Mouse (Mus musculus) bone marrow macrophage, adult 2 months (primary cell): ENCODE results near the gene Plpp1. TPM values are rescaled to one million over a fixed set of nuclear protein-coding genes. Genes with fewer than 3 reads are reported as not detected.

ENCODE experiments used
- H3K27ac ChIP-seq: 2 replicates; pipeline ENCODE4 v1.5.1; 2012; ENCODE audit warnings: low read depth, low read length; ENCODE audit not compliant: insufficient read depth
- H3K4me1 ChIP-seq: 2 replicates; pipeline ENCODE4 v1.6.1; 2012; ENCODE audit warnings: low read length; ENCODE audit not compliant: control insufficient read depth, insufficient read depth
- H3K4me3 ChIP-seq: 2 replicates; pipeline ENCODE4 v1.5.1; 2012; ENCODE audit warnings: mild to moderate bottlenecking, low read length, moderate library complexity; ENCODE audit not compliant: insufficient read depth
- CTCF ChIP-seq: IDR thresholded peaks from 2 replicates; pipeline ENCODE4 v1.5.1; 2012; ENCODE audit warnings: low read depth, mild to moderate bottlenecking, low read length, moderate library complexity
- POLR2A ChIP-seq: IDR thresholded peaks from 2 replicates; pipeline ENCODE4 v1.6.1; 2012; ENCODE audit warnings: mild to moderate bottlenecking, low read depth, low read length, borderline replicate concordance
- polyA plus RNA-seq: library from polyadenylated mRNA; stranded (reverse); fragments of >200 nt; gene quantifications from 2 replicates; pipeline ENCODE4 v1.2.4, GENCODE M21; 2012; ENCODE audit not compliant: missing spikeins, insufficient read depth, insufficient read length

The Plpp1 gene
- polyA plus RNA-seq, 1 experiment, result 1.8 TPM

DNA sequence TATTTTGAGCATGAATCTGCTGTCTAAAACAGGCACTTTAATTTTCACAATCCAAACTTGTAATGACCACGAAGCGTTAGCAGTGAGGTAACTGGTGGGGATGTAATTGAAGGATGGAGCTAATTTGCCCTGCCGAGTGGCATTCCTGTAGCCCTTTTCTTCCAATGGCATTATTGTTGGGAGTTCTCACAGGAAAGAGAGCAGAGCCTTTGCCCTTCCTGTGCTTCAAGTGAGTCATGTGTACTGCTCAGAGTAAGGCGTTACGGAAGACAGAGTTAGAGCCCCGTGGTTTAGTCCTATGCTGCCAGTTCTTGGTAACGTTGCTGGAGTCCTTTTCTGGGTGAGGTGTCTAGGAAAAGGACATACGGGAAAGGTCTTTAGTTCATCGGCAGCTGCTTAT, 10.2 kb downstream of the Plpp1 start:
- H3K27ac ChIP-seq, result no peak overlapping the region
- TF ChIP-seq POLR2A (no peak), CTCF (no peak)
- no peak overlapping the region for H3K4me3 ChIP-seq
- H3K4me1 ChIP-seq, result peaks cover 18% of the 10 kb centered on the region

DNA sequence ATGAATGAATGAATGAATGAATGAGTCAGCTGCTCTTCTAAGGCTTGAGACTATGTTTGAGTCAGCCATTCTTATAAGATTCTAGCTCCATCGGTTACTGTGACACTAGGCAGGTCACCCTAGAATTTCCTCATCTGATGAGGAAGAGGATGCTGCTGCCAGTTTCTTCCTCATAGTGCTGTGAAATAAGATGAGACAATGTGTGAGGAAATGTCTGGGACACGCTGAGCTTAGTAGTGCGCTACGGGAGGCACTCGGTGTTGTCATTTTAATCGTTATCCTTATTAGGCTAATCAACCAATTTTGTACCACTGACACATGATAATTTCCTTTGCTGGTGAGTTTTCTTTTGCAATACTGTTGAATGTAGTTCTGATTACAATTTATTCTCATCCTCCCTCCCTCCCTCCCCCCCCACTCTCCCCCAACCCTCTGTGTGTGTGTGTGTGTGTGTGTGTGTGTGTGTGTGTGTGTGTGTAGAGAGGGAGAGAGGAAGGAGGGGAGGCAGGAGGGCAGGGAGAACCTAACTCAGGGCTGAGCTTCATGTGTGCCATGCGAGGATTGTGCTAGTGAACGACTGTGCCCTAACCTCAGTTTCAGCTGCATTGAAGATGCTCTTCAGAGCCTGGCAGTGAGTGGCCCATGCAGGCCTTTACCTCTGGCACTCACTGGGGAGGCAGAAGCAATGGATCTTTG, 11.3 kb downstream of the Plpp1 start:
- H3K27ac ChIP-seq, result no peak overlapping the region
- no peak for TF ChIP-seq POLR2A
- TF ChIP-seq CTCF, result no peak
- no peak overlapping the region for H3K4me3 ChIP-seq
- H3K4me1 ChIP-seq, result peaks cover 18% of the 10 kb centered on the region

GRCm38 (mm10) chr13:112815996-112816395, 15.4 kb downstream of the Plpp1 start:
- no peak for TF ChIP-seq CTCF
- TF ChIP-seq POLR2A, result no peak
- H3K4me1 ChIP-seq, result peaks cover 7% of the 10 kb centered on the region
- H3K27ac ChIP-seq, result no peak overlapping the region
- H3K4me3 ChIP-seq, result no peak overlapping the region

GRCm38 (mm10) chr13:112818125-112818524, 17.5 kb downstream of the Plpp1 start:
- Histone ChIP-seq H3K4me3 (no peak overlapping the region), H3K27ac (no peak overlapping the region), H3K4me1 (no peaks in the 10 kb centered on the region)
- TF ChIP-seq CTCF, result no peak
- no peak for TF ChIP-seq POLR2A

- Histone ChIP-seq H3K27ac (no peak overlapping the region), H3K4me1 (no peaks in the 10 kb centered on the region), H3K4me3 (no peak overlapping the region)
- TF ChIP-seq CTCF (no peak), POLR2A (no peak)
These were observed 21.8 kb downstream of the Plpp1 start for GRCm38 (mm10) chr13:112822413-112822812.

- TF ChIP-seq CTCF (no peak), POLR2A (no peak)
- Histone ChIP-seq H3K27ac (no peak overlapping the region), H3K4me1 (no peaks in the 10 kb centered on the region), H3K4me3 (no peak overlapping the region)
These were observed 22.8 kb downstream of the Plpp1 start for GRCm38 (mm10) chr13:112823236-112823910.

GRCm38 (mm10) chr13:112823911-112824648, 23.5 kb downstream of the Plpp1 start:
- H3K27ac ChIP-seq, result no peak overlapping the region
- H3K4me3 ChIP-seq, result no peak overlapping the region
- no peaks in the 10 kb centered on the region for H3K4me1 ChIP-seq
- TF ChIP-seq CTCF, result no peak
- TF ChIP-seq POLR2A, result no peak

GRCm38 (mm10) chr13:112825479-112825878, 24.9 kb downstream of the Plpp1 start:
- Histone ChIP-seq H3K4me1 (no peaks in the 10 kb centered on the region), H3K4me3 (no peak overlapping the region), H3K27ac (no peak overlapping the region)
- TF ChIP-seq POLR2A (no peak), CTCF (no peak)

- TF ChIP-seq POLR2A, result no peak
- TF ChIP-seq CTCF, result no peak
- no peak overlapping the region for H3K27ac ChIP-seq
- H3K4me1 ChIP-seq, result no peaks in the 10 kb centered on the region
- H3K4me3 ChIP-seq, result no peak overlapping the region
These were observed 29.0 kb downstream of the Plpp1 start for GRCm38 (mm10) chr13:112829619-112830018.

DNA sequence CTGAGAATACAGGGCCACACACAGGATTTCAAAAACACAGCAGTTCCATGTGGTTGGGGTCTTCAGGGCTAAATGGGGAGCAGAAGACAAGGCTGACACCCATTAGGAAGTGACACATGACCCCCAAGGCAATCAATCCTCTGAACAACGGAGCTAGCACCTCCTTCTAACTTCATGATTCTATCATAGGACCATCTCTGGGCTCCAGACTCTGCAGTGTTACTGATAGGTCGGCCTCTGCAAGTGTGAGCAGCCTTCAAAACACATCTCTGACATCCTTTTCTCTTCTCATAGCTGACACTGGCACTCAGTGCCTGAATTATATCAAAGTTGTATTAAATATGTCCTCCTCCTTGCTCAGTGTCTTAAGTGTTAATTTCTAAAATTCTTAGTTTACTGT, 32.0 kb downstream of the Plpp1 start:
- H3K4me1 ChIP-seq, result no peaks in the 10 kb centered on the region
- H3K4me3 ChIP-seq, result no peak overlapping the region
- no peak for TF ChIP-seq POLR2A
- no peak for TF ChIP-seq CTCF
- no peak overlapping the region for H3K27ac ChIP-seq
